ENCODE assay signal across 23 mouse cellular contexts in the genomic region with DNA sequence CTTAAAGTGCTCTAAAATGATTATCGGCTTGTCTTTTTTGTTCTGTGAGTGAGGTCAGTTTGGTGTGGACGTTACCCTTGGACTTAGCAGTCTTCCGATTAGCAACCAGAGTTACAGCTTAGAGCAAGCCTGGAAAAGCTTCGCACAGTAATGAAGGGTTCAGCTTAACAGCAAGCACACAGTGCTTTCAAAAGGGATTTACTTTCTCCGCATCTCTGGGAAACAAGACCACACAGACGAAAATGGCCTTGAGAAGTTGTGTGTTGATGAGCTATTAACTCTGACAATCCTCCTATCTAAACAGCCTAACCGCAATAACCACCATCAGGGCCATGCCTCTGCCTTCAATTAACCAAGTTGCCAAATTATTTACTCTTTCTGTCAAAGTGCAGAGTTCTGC.
"Had no signal": no experiment of that assay in that cellular context is flagged by ENCODE, and none has a peak within 500 bp of the region (broad histone marks: within the 10 kb centered on the region; RNA-seq: fewer than 3 reads in every experiment).

No protein-coding gene starts in this region.

- H3K27ac ChIP-seq: intestine, embryonic 15.5 days; layer of hippocampus, adult 2 months; limb, embryonic 10.5 days; limb, embryonic 13.5 days; liver, embryonic 12.5 days; liver, embryonic 15.5 days; lung, embryonic 15.5 days; midbrain, embryonic 10.5 days; midbrain, embryonic 15.5 days; neural tube, embryonic 12.5 days; neural tube, embryonic 15.5 days; stomach, embryonic 15.5 days had no signal

- H3K4me2 ChIP-seq: intestine, embryonic 15.5 days; limb, embryonic 13.5 days; liver, embryonic 12.5 days; liver, embryonic 15.5 days; lung, embryonic 15.5 days; midbrain, embryonic 15.5 days; neural tube, embryonic 12.5 days; neural tube, embryonic 15.5 days; stomach, embryonic 15.5 days had no signal

- H3K27me3 ChIP-seq: intestine, embryonic 15.5 days; limb, embryonic 13.5 days; liver, embryonic 12.5 days; liver, embryonic 15.5 days; lung, embryonic 15.5 days; megakaryocyte, embryonic 14.5 days; midbrain, embryonic 15.5 days; neural tube, embryonic 12.5 days; neural tube, embryonic 15.5 days; stomach, embryonic 15.5 days had no signal

- H3K4me1 ChIP-seq: intestine, embryonic 15.5 days; limb, embryonic 10.5 days; limb, embryonic 13.5 days; liver, embryonic 12.5 days; liver, embryonic 15.5 days; lung, embryonic 15.5 days; megakaryocyte, embryonic 14.5 days; midbrain, embryonic 10.5 days; midbrain, embryonic 15.5 days; neural tube, embryonic 12.5 days; stomach, embryonic 15.5 days had no signal

- H3K36me3 ChIP-seq: intestine, embryonic 15.5 days; limb, embryonic 10.5 days; liver, embryonic 12.5 days; liver, embryonic 15.5 days; lung, embryonic 15.5 days; midbrain, embryonic 10.5 days; midbrain, embryonic 15.5 days; neural tube, embryonic 12.5 days; neural tube, embryonic 15.5 days; stomach, embryonic 15.5 days had no signal

- ATAC-seq: intestine, embryonic 15.5 days; liver, embryonic 12.5 days; midbrain, embryonic 15.5 days had no signal

- H3K9ac ChIP-seq: intestine, embryonic 15.5 days; limb, embryonic 13.5 days; liver, embryonic 12.5 days; liver, embryonic 15.5 days; lung, embryonic 15.5 days; midbrain, embryonic 15.5 days; neural tube, embryonic 12.5 days; neural tube, embryonic 15.5 days; stomach, embryonic 15.5 days had no signal

- DNase-seq: kidney, adult 8-10 months; layer of hippocampus, adult 9-11 months; liver; lung, adult 18-20 months; lung, postnatal 10 days; lung, postnatal 36 days; right cerebral cortex, adult 18-20 months; right cerebral cortex, postnatal 14 days; right cerebral cortex, postnatal 4 days; thymus, postnatal 36 days had no signal

- H3K4me3 ChIP-seq: intestine, embryonic 15.5 days; layer of hippocampus, adult 2 months; limb, embryonic 10.5 days; limb, embryonic 13.5 days; liver, embryonic 12.5 days; liver, embryonic 15.5 days; lung, embryonic 15.5 days; megakaryocyte, embryonic 14.5 days; midbrain, embryonic 10.5 days; midbrain, embryonic 15.5 days; neural tube, embryonic 12.5 days; neural tube, embryonic 15.5 days; stomach, embryonic 15.5 days had no signal

- H3K9me3 ChIP-seq: intestine, embryonic 15.5 days; limb, embryonic 10.5 days; limb, embryonic 13.5 days; liver, embryonic 12.5 days; liver, embryonic 15.5 days; lung, embryonic 15.5 days; megakaryocyte, embryonic 14.5 days; midbrain, embryonic 10.5 days; midbrain, embryonic 15.5 days; neural tube, embryonic 12.5 days; neural tube, embryonic 15.5 days; stomach, embryonic 15.5 days had no signal
